Mouse (Mus musculus) spleen, postnatal 14 days (tissue): Measurements from ENCODE around the gene Tbc1d2b.
A peak's percentile ranks its signal among the peaks of the same experiment; 100 is the strongest.

Experiments
- DNase-seq, 2 experiments: peaks; one replicate each; pipeline ENCODE4 v3.0.0; 2021 to 2022; ENCODE audit warnings: low spot score in 2 of 2

The Tbc1d2b gene

GRCm38 (mm10) chr9:90242855-90243254 lies 27.7 kb downstream of the Tbc1d2b start:
- DNase-seq, result no peak

GRCm38 (mm10) chr9:90242291-90242690 lies 28.3 kb downstream of the Tbc1d2b start:
- DNase-seq, result no peak

- DNase-seq, result peak; percentile 66 to 67
Measured at GRCm38 (mm10) chr9:90241618-90242017, 29.0 kb downstream of the Tbc1d2b start.

- DNase-seq, result no peak
Measured at GRCm38 (mm10) chr9:90241041-90241440, 29.6 kb downstream of the Tbc1d2b start.

- DNase-seq, result no peak
Measured at GRCm38 (mm10) chr9:90240560-90240959, 30.0 kb downstream of the Tbc1d2b start.

- DNase-seq, result no peak
Measured at GRCm38 (mm10) chr9:90237232-90238062, 33.2 kb downstream of the Tbc1d2b start.

GRCm38 (mm10) chr9:90236817-90237216 lies 33.8 kb downstream of the Tbc1d2b start:
- DNase-seq, result no peak

- DNase-seq, result no peak
Measured at GRCm38 (mm10) chr9:90235258-90235882, 35.2 kb downstream of the Tbc1d2b start.

GRCm38 (mm10) chr9:90234786-90235185 lies 35.8 kb downstream of the Tbc1d2b start:
- DNase-seq, result no peak

GRCm38 (mm10) chr9:90233906-90234419 lies 36.6 kb downstream of the Tbc1d2b start:
- DNase-seq, result no peak

GRCm38 (mm10) chr9:90232781-90233690 lies 37.6 kb downstream of the Tbc1d2b start:
- no peak for DNase-seq

GRCm38 (mm10) chr9:90227171-90227570 lies 43.4 kb downstream of the Tbc1d2b start:
- DNase-seq, result no peak

- DNase-seq, result no peak
Measured at GRCm38 (mm10) chr9:90226742-90227096, 43.9 kb downstream of the Tbc1d2b start.

- DNase-seq, result no peak
Measured at GRCm38 (mm10) chr9:90226081-90226741, 44.4 kb downstream of the Tbc1d2b start.

- DNase-seq, result no peak
Measured at GRCm38 (mm10) chr9:90222275-90222674, 48.3 kb downstream of the Tbc1d2b start.

- no peak for DNase-seq
Measured at GRCm38 (mm10) chr9:90217501-90217900, 53.1 kb downstream of the Tbc1d2b start.

GRCm38 (mm10) chr9:90216259-90217001 lies 54.2 kb downstream of the Tbc1d2b start:
- DNase-seq, result no peak

GRCm38 (mm10) chr9:90213127-90213526 lies 57.5 kb downstream of the Tbc1d2b start:
- no peak for DNase-seq

- DNase-seq, result no peak
Measured at GRCm38 (mm10) chr9:90208655-90209054, 61.9 kb downstream of the Tbc1d2b start.

GRCm38 (mm10) chr9:90207808-90208207 lies 62.8 kb downstream of the Tbc1d2b start:
- no peak for DNase-seq

GRCm38 (mm10) chr9:90206500-90206899 lies 64.1 kb downstream of the Tbc1d2b start:
- peak; percentile 67 to 85 for DNase-seq
